Mouse (Mus musculus) hematopoietic stem cell, adult 5-6 weeks (primary cell): ENCODE measurements around the gene Avl9. TPM values are rescaled to one million over a fixed set of nuclear protein-coding genes. Genes with fewer than 3 reads are reported as not detected.
A peak's percentile ranks its signal among the peaks of the same experiment; 100 is the strongest.

Experiments
- ATAC-seq, 2 experiments: fragments of 125-278 bp in 1 of 2; replicated peaks in 1 of 2; 2 replicates each; pipeline ENCODE4 v1.8.0; 2016 to 2017; ENCODE audit warnings: inconsistent platforms in 2 of 2, mild to moderate bottlenecking in 2 of 2, moderate number of reproducible peaks in 2 of 2, low read depth in 1 of 2, moderate TSS enrichment in 1 of 2; ENCODE audit not compliant: low FRiP score in 2 of 2, poor library complexity in 2 of 2, severe bottlenecking in 2 of 2, insufficient read depth in 1 of 2, low TSS enrichment in 1 of 2
- total RNA-seq: library from RNA; stranded (forward); fragments of 172-1452, 232-1000 nt; gene quantifications from 2 replicates; pipeline ENCODE4 v1.2.3, GENCODE M21; 2017

Gene Avl9
- 58.6 and 66.5 TPM in 2 replicates for total RNA-seq

- peak; percentile 95 to 97 for ATAC-seq
These were observed at the start of gene Avl9 for GRCm38 (mm10) chr6:56714574-56715269. Avl9 (plus strand) TSS chr6:56714899.

GRCm38 (mm10) chr6:56688238-56688637, 26.5 kb upstream of the Avl9 start:
- ATAC-seq: no peak

GRCm38 (mm10) chr6:56691205-56691604, 23.5 kb upstream of the Avl9 start:
- ATAC-seq: peak; percentile 78 to 93

- ATAC-seq: no peak
These were observed 22.3 kb upstream of the Avl9 start for GRCm38 (mm10) chr6:56692445-56692844.

- peak; percentile 99 for ATAC-seq
These were observed 10.5 kb upstream of the Avl9 start, which contains the start of gene Lsm5 for GRCm38 (mm10) chr6:56703931-56704900. Lsm5 (minus strand) TSS chr6:56704710.

- no peak for ATAC-seq
These were observed 519 bp upstream of the Avl9 start for GRCm38 (mm10) chr6:56714186-56714573.

- peak; percentile 9 to 33; a peak in 2 of 4 replicates for ATAC-seq
These were observed 569 bp downstream of the Avl9 start for GRCm38 (mm10) chr6:56715270-56715666.

GRCm38 (mm10) chr6:56719071-56719470, 4.4 kb downstream of the Avl9 start:
- no peak for ATAC-seq

- no peak; a peak in 1 of 4 replicates for ATAC-seq
These were observed 6.2 kb downstream of the Avl9 start for GRCm38 (mm10) chr6:56720877-56721276.

GRCm38 (mm10) chr6:56732545-56732944, 17.8 kb downstream of the Avl9 start:
- ATAC-seq: no peak

GRCm38 (mm10) chr6:56745950-56746543, 31.3 kb downstream of the Avl9 start:
- peak in 1 of 2 experiments; percentile 32; a peak in 1 of 4 replicates for ATAC-seq

GRCm38 (mm10) chr6:56753719-56754118, 39.0 kb downstream of the Avl9 start:
- 0 out of 4 replicates have a peak, but pooled peaks of 1 of the 2 experiments have one; percentile 51 for ATAC-seq

GRCm38 (mm10) chr6:56756117-56756516, 41.4 kb downstream of the Avl9 start:
- ATAC-seq: no peak

- no peak for ATAC-seq
These were observed 44.6 kb downstream of the Avl9 start for GRCm38 (mm10) chr6:56759324-56759723.

GRCm38 (mm10) chr6:56765265-56765664, 50.6 kb downstream of the Avl9 start:
- ATAC-seq: no peak

- no peak for ATAC-seq
These were observed 51.0 kb downstream of the Avl9 start for GRCm38 (mm10) chr6:56765696-56766095.

- no peak for ATAC-seq
These were observed 61.1 kb downstream of the Avl9 start for GRCm38 (mm10) chr6:56775816-56776215.

- no peak for ATAC-seq
These were observed 64.9 kb downstream of the Avl9 start for GRCm38 (mm10) chr6:56779636-56780035.
